ENCODE assay signal across 7 mouse cellular contexts in the genomic region with DNA sequence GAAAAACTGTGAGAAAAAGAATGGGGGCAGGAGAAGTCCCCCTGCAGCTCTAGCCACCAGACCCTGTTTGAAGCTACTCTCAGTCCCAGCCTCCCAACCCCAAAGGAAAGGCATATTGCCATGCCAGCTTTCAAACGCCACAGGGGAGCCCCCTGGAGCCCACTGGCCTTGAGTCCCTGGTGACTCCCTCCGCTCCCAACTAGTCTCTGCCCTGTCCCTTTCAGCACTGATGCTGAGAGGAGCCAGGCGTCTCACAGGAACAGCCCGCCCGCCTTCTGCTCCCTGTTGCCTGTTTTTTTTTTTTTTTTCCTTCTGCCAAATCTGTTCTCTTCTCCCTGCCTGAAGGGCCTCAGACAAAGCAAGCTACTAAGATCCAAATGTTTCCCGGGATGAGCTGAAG. TPM values are rescaled to one million over a fixed set of nuclear protein-coding genes. Genes with fewer than 3 reads are reported as not detected.
DNase-seq lines count a peak whose midpoint lies in the region; ATAC-seq lines count a peak whose summit lies in the region.

No protein-coding gene starts in this region.

- peaks cover 72% of the 10 kb centered on the region for H3K4me1 ChIP-seq in embryonic facial prominence, embryonic 12.5 days
- peaks cover 36% of the 10 kb centered on the region for H3K4me1 ChIP-seq in intestine, embryonic 16.5 days (ENCODE audit: control insufficient read depth, insufficient read depth, low read length)
- H3K4me1 ChIP-seq in stomach, embryonic 15.5 days = peaks cover 39% of the 10 kb centered on the region

- H3K4me2 ChIP-seq in embryonic facial prominence, embryonic 12.5 days (replicated peaks) = no peak overlapping the region
- no peak overlapping the region for H3K4me2 ChIP-seq in intestine, embryonic 16.5 days (ENCODE audit: low read depth, low read length)
- H3K4me2 ChIP-seq in stomach, embryonic 15.5 days = no peak overlapping the region

- WGBS in embryonic facial prominence, embryonic 12.5 days = 10% methylated on average over 6 of the region's 6 CpGs
- WGBS in intestine, embryonic 16.5 days = 38% methylated on average over 6 of the region's 6 CpGs
- WGBS in stomach, embryonic 15.5 days = 47% methylated on average over 6 of the region's 6 CpGs

- DNase-seq in right cerebral cortex, postnatal 14 days = peak; percentile 44
- DNase-seq in right cerebral cortex, adult 18-20 months = no peak
- no peak for DNase-seq in urinary bladder, postnatal 36 days (ENCODE audit: low spot score in 2 of 2)

- H3K9ac ChIP-seq in embryonic facial prominence, embryonic 12.5 days = peak overlapping the region; percentile 24; the same call in 1 of the 2 replicates
- H3K9ac ChIP-seq in intestine, embryonic 16.5 days (ENCODE audit: low read depth, low read length) = no peak overlapping the region
- no peak overlapping the region for H3K9ac ChIP-seq in stomach, embryonic 15.5 days

- no peaks in the 10 kb centered on the region for H3K9me3 ChIP-seq in embryonic facial prominence, embryonic 12.5 days
- H3K9me3 ChIP-seq in intestine, embryonic 16.5 days (ENCODE audit: control insufficient read depth, low read length) = no peaks in the 10 kb centered on the region
- H3K9me3 ChIP-seq in stomach, embryonic 15.5 days = no peaks in the 10 kb centered on the region

- no peak for ATAC-seq in embryonic facial prominence, embryonic 12.5 days (ENCODE audit: insufficient number of reproducible peaks, insufficient read depth, low FRiP score, low TSS enrichment)
- ATAC-seq in intestine, embryonic 16.5 days = no peak
- ATAC-seq in stomach, embryonic 15.5 days (ENCODE audit: insufficient read depth, low FRiP score, low read depth) = no peak
- ATAC-seq in erythroblast, adult 5-6 weeks (replicated peaks; ENCODE audit: low FRiP score, poor library complexity, severe bottlenecking) = no peak

- no peak overlapping the region for H3K4me3 ChIP-seq in embryonic facial prominence, embryonic 12.5 days
- H3K4me3 ChIP-seq in intestine, embryonic 16.5 days (ENCODE audit: low read length) = no peak overlapping the region
- H3K4me3 ChIP-seq in stomach, embryonic 15.5 days (replicated peaks) = no peak overlapping the region

- peaks cover 51% of the 10 kb centered on the region for H3K36me3 ChIP-seq in embryonic facial prominence, embryonic 12.5 days
- no peaks in the 10 kb centered on the region for H3K36me3 ChIP-seq in intestine, embryonic 16.5 days (ENCODE audit: control insufficient read depth, insufficient read depth, low read length)
- H3K36me3 ChIP-seq in stomach, embryonic 15.5 days = 0 out of 2 replicates have a peak, but pooled peaks cover 7% of the 10 kb centered on the region

- no peaks in the 10 kb centered on the region for H3K27me3 ChIP-seq in embryonic facial prominence, embryonic 12.5 days
- H3K27me3 ChIP-seq in intestine, embryonic 16.5 days (replicated peaks; ENCODE audit: control insufficient read depth, insufficient read depth, low read length) = no peaks in the 10 kb centered on the region
- H3K27me3 ChIP-seq in stomach, embryonic 15.5 days (replicated peaks) = no peaks in the 10 kb centered on the region

- H3K27ac ChIP-seq in embryonic facial prominence, embryonic 12.5 days = peak overlapping the region; percentile 93
- 0 out of 2 replicates have a peak overlapping the region, but pooled peaks have one; percentile 39 for H3K27ac ChIP-seq in intestine, embryonic 16.5 days (ENCODE audit: low read length)
- peak overlapping the region; percentile 51; the same call in 1 of the 2 replicates for H3K27ac ChIP-seq in stomach, embryonic 15.5 days

RNA-seq across cellular contexts. Expression of a gene that starts 10.2 kb away (rescaled TPM):
- polyA plus RNA-seq in embryonic facial prominence, embryonic 12.5 days (2016; fragmentation: Nextera tagmentation; extraction: Ambion mirVana) = 144 and 146 TPM in 2 replicates
- 35.7 and 37.8 TPM in 2 replicates for polyA plus RNA-seq in intestine, embryonic 16.5 days (2015; fragmentation: Nextera tagmentation; extraction: Ambion mirVana)
- polyA plus RNA-seq in stomach, embryonic 15.5 days (2015; fragmentation: Nextera tagmentation; extraction: Ambion mirVana) = 49.9 and 52.0 TPM in 2 replicates
- 2.1 and 15.6 TPM in 2 replicates for total RNA-seq in erythroblast, adult 5-6 weeks (2015; ENCODE audit: low replicate concordance)
- 0.56 TPM in 1 of 2 replicates, not detected in the other for total RNA-seq in erythroblast, adult 5-6 weeks (2017; ENCODE audit: low replicate concordance)

RNA-seq across cellular contexts. Expression of a gene that starts 30.8 kb away (rescaled TPM):
- 2.0 and 2.9 TPM in 2 replicates for polyA plus RNA-seq in embryonic facial prominence, embryonic 12.5 days (2016; fragmentation: Nextera tagmentation; extraction: Ambion mirVana)
- 0.87 and 1.4 TPM in 2 replicates for polyA plus RNA-seq in intestine, embryonic 16.5 days (2015; fragmentation: Nextera tagmentation; extraction: Ambion mirVana)
- 2.0 and 3.0 TPM in 2 replicates for polyA plus RNA-seq in stomach, embryonic 15.5 days (2015; fragmentation: Nextera tagmentation; extraction: Ambion mirVana)
- 154 and 157 TPM in 2 replicates for total RNA-seq in erythroblast, adult 5-6 weeks (2015; ENCODE audit: low replicate concordance)
- 202 and 262 TPM in 2 replicates for total RNA-seq in erythroblast, adult 5-6 weeks (2017; ENCODE audit: low replicate concordance)

RNA-seq across cellular contexts. Expression of a gene that starts 41.3 kb away (rescaled TPM):
- polyA plus RNA-seq in embryonic facial prominence, embryonic 12.5 days (2016; fragmentation: Nextera tagmentation; extraction: Ambion mirVana) = 56.8 and 59.7 TPM in 2 replicates
- 43.7 and 46.2 TPM in 2 replicates for polyA plus RNA-seq in intestine, embryonic 16.5 days (2015; fragmentation: Nextera tagmentation; extraction: Ambion mirVana)
- polyA plus RNA-seq in stomach, embryonic 15.5 days (2015; fragmentation: Nextera tagmentation; extraction: Ambion mirVana) = 54.8 and 59.5 TPM in 2 replicates
- 0.84 TPM in 1 of 2 replicates, not detected in the other for total RNA-seq in erythroblast, adult 5-6 weeks (2015; ENCODE audit: low replicate concordance)
- total RNA-seq in erythroblast, adult 5-6 weeks (2017; ENCODE audit: low replicate concordance) = 0.84 TPM in 1 of 2 replicates, not detected in the other

Comparison
In these comparisons a context has a peak if more than half of its experiments do, and no peak if none do; other contexts are left out.
1. H3K27ac ChIP-seq: peak in every context shown above with its lines; median percentile 93 in embryonic facial prominence, embryonic 12.5 days; 51 in stomach, embryonic 15.5 days; 39 in intestine, embryonic 16.5 days.